Mouse (Mus musculus): ENCODE results near the gene Cd248.

The Cd248 gene

DNA sequence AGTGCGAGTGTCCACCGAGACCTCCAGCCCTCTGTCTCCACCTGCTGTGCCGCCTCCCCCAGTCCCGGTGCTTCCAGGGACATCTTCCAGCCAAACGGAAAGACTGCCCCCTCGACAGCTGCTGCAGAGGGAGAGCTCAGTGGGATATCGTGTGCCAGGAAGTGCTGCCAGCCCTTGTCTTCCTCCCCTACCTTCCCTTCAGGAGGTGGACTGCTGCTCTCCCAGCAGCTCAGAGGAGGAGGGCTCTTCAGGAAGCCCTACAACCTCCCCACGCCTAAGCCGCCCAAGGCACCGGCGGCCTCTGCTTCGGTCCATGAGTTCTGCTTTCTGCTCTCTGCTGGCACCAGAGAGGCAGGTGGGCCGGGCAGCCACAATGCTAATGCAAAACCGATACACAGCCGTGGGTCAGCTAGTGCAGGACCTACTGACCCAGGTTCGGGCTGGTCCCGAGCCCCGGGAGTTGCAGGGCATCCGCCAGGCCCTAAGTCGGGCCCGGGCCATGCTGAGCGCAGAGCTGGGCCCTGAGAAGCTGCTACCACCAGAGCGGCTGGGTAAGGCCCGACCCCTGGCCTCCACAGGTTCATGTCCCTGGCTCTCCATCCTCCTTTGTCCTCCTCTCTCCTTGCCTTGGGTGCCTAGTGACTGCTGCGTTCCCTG, 15.6 kb upstream of the Cd248 start:
- no peak for DNase-seq (ENCODE audit: low read depth, low spot score)

DNA sequence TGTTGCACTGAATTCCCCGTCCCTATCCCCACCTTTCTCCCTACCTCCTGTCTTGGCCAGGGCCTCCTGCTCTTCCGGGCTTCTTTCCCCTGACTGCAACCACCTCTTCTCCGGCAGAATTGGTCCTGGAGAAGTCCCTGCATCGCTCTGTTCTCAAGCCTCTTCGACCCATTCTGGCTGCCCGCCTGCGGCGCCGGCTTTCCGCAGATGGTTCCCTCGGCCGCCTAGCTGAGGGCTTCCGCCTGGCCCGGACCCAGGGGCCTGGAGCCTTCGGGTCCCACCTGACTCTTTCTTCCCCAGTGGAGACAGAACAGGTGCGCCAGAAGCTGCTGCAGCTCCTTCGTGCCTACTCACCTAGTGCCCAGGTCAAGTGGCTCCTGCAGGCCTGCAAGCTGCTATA, 15.0 kb upstream of the Cd248 start:
- no peak for DNase-seq (ENCODE audit: low read depth, low spot score)

DNA sequence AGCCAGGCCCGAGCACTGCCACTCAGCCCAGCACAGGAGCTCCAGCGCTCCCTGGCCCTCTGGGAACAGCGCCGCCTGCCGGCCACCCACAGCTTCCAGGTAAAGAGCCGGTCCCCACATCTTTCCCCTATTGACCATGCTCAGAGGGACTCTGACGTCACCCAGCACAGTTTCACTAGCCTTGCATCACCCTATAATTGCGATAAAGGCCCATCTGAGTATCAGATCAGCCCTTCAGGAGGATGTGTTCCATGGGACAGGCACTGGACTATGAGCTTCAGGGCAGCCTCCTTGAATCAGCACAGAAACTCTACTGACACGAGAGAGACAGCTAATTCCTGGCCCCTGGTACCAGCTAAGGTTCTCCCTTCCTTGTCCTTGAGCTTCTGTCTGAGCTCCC, 14.0 kb upstream of the Cd248 start:
- no peak for DNase-seq (ENCODE audit: low read depth, low spot score)

DNA sequence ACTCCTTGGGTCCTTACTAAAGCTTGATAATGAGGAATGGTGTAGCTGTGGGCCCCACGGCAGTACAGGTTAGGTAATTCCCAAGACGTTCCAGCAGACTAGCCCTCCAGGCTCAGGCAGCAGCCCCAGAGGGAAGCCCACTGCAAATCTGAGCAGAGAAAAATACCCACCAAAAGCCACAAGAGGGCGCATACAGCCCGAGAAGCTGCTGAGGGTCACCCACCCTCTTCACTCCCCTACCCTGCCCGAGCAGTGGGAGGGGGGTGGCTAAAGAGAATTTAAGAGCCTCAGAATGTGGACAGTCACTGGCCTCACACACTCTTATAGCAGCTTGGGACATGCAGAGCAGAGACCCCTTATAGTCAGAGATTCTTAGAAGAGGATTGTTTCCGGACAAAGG, 11.6 kb upstream of the Cd248 start:
- no peak for DNase-seq (ENCODE audit: low read depth, low spot score)

DNA sequence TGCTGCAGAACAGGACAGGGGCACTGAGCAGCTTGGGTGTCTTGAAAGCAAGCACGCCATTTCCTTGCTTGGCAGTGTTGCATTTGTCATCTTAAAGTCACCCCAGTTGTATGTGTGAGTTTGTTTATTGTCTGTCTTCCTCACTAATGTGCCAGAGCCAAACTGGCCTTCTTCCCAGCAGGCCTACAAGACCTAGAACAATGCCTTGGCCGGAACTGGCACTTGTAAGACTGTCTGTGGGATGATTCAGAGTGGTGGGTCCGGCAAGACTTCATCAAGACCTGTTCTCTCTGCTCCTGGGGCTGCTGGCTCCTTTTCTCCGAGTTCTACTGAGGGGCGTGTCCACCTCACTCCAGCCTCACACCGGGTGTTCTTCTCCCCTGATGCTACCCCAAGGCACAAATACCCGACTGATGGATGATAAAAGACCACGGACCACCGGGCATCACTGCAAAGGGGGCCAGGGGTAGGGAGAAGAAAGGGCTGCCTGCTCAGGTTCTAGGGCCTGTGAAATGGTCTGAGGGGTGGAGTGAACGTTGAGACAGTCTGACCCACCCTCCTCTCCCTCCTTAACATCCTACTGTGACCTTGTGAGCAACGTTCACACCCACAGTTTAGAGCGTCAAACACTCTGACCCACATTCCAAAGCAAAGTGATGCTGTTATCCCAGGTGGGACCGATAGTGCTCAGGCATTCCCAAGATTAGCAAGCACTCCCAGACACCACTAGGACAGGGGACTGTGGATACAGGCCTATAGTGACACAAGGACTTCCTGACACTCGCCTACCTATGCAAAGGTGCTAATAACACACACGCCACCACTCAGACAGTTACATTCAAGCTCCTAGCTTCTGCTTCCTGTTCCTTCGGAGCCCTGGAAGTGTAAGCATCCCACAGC, 9.8 kb upstream of the Cd248 start:
- DNase-seq (ENCODE audit: low read depth, low spot score) = no peak

DNA sequence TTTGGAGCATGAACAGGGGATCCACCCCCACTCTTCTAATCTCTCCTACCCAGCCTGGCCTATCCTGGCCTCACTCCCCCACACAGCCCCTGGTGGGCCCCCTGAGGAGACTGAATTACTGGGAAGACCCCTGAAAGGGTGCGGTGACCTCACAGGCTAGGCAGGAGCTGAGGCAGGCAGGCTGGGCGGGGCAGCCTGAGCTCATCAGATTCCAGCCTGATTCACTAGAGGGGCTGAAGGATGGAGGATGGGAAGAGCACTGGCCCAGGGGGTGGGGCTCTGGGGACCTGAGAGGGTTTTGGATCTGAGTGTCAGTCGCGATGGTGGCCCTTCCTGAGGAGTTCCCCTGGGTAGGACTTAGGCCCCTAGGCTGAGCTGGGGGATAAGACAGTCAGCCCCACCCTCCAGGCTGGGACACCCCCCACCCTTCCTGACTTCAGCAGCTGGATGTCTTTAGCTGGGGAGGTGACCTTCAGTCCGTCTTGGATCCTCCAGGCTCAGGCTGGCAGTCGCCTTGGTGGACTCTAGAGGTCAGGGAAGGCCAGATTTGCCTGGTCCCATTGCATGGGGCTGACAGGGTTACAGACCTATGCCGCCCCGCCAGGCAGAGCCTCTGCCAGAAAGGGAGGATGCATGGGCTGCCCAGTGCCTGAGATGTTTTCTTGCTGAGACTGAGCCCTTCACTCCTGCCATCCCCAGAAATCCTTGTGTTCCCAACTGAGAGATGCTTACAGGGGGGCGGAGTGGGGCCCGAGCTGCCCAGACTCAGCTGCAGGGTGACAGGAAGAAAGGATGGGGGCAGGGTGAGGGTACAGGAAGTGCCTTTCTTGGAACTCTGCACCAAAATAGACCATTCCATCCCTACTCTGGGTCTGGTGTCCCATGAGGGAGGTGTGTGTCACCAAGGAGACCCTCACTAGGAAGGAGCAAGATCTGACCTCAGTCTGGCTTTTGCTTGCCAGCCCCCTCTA, 8.8 kb upstream of the Cd248 start:
- DNase-seq (ENCODE audit: low read depth, low spot score) = no peak

DNA sequence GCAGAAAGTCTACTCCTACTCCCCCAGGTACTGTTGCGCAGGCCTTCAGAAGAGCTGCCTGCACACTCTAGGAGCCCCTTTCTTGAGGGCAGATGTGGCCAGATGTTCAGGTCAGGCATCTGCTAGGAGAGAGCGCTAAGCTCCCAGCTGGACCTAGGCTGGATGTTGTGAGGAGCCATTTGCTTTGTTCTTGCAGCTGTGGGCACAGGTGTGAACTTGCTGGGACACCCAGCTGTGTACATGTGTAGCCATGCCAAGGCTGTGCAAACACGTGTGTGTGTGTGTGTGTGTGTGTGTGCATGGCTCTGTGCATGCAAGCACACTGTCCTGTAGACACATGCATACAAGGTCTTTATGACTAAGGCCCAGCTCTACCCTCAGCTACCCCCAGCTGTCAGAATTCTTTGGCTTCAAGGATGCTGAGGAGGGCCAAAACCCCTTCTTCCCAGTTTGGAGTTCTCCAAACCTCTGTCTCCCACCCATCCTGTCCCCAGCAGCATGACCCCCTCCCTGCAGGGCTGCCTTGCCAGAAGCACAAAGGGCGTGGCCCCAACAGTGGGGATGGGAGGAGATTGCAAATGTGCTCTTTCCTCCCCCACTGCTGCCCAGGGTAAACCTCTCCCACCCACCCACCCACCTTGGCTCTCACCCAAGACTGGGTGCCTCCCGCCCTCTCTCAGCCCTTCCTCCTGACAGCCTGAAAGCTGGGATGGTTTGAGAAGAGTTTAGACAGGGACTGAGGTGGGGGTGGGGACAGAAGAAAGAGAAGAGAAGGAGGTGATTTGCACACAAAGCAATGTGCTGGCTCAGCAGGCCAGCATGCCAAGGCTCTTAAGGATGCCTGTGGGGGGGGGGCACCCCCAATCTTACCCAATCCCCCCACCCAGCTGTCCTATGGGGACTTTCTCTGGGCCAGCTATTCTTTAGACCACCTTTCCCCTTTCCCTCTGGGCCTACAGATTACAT, 7.2 kb upstream of the Cd248 start:
- no peak for DNase-seq (ENCODE audit: low read depth, low spot score)

DNA sequence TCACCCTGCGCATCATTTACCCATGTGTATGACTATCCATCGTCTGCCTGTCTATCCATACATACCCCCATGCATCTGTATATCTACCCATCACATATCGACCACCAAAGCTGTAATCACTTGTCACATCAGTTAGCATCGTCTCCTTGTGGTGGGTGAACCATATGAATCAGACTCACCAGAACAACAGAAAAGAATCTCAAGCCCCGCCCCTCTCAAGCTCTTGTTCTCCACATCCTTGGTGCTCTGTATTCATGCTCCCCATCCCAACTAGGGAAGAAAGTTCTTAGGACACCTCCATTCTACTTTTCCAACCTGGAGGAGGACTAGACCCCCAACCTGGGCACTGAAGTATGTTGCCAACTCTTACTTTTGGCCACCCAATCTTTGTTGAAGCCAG, 5.8 kb upstream of the Cd248 start:
- DNase-seq (ENCODE audit: low read depth, low spot score) = no peak

DNA sequence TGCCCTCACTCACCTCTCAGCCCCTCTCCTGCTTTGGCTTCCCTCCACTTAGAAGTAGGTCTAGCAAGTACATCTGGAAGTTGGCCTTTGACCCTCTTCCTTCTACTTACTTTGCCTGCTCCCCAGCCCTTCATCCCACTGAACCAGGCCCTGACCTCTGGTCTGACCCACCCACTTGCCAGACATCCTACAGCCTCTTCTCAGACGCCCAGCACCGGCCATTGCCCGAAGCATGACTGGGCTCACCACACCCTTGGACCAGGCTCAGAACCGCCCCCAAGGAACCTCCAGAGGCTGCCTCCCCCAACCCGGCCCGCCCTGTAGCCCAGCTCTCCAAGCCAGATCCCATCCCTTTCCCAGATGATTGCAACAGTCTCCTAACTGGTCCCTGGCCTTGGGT, 5.4 kb upstream of the Cd248 start:
- DNase-seq (ENCODE audit: low read depth, low spot score) = peak; percentile 73

DNA sequence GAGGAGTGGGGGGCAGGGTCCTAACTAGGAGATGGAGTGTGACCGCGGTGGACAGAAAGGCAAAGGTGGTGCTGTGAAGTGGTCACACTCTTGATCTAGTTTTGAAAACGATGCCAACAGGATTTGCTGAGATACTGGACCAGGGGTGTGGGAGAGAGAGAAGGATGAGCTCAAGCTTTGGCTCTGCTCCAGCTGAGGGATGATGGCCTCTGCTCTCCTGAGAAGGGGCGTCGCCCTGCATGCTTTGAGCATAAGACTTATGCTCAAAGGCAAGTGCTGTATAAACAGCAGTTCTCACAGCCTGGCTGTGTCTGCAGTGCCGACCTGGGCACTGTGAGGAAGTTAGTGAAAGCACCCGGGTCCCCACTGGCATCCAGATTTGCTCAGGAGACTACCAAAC, 2.8 kb upstream of the Cd248 start:
- peak; percentile 83 for DNase-seq (ENCODE audit: low read depth, low spot score)

DNA sequence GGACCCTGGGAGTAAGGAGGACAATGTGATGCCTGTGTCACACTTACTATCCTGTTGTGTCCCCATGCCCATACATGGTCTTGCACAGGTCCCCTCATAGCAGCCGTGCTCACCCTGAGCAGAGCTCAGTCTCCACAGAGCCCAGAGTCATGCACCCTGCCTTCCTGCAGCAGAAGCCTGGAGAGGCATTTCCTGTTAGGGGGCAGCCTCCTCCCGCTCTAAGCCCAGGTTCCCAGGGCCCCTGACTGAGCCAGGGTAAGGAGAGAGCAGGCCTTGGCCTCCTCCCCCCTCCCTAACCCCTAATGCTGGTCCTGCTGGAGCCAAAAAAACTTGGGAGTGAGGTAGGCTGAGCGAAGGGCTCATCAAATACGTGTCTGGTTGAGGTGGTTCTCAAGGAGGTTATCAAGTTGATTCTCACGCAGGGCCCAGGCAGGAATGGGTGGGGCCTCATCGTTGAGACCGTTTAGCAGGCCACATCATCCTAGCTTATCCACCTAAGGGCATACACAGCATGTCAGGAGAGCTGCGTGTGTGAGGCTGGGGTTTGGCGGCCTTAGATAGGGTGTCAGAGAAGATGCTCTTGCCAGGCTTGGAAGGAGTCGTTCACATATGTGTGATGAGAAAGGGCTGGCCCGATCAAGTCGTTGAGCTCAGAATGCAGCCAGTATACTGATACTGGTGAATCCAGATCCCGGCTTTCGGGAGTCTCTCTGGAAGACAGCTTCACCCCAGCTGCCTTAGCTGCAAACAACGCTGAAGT, 658 bp upstream of the Cd248 start:
- no peak for DNase-seq (ENCODE audit: low read depth, low spot score)

DNA sequence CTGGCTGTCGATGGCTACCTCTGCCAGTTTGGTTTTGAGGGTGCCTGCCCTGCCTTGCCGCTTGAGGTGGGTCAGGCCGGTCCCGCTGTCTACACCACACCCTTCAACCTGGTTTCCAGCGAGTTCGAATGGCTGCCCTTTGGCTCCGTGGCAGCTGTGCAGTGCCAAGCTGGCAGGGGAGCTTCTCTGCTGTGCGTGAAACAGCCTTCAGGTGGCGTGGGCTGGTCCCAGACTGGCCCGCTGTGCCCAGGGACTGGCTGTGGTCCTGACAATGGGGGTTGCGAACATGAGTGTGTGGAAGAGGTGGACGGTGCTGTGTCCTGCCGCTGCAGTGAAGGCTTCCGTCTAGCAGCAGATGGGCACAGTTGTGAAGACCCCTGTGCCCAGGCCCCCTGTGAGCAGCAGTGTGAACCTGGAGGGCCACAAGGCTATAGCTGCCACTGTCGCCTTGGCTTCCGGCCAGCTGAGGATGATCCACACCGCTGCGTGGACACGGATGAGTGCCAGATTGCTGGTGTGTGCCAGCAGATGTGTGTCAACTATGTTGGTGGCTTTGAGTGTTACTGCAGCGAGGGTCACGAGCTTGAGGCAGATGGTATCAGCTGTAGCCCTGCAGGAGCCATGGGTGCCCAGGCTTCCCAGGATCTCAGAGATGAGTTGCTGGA, 824 bp downstream of the Cd248 start:
- no peak for DNase-seq (ENCODE audit: low read depth, low spot score)

DNA sequence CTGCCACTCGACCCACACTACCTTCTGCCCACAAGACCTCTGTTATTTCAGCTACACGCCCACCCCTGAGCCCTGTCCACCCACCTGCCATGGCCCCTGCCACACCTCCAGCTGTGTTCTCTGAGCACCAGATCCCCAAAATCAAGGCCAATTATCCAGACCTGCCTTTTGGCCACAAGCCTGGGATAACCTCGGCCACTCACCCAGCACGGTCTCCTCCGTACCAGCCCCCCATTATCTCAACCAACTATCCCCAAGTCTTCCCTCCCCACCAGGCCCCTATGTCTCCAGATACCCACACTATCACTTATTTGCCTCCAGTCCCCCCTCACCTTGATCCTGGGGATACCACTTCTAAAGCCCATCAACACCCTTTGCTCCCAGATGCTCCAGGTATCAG, 1.6 kb downstream of the Cd248 start:
- no peak for DNase-seq (ENCODE audit: low read depth, low spot score)

DNA sequence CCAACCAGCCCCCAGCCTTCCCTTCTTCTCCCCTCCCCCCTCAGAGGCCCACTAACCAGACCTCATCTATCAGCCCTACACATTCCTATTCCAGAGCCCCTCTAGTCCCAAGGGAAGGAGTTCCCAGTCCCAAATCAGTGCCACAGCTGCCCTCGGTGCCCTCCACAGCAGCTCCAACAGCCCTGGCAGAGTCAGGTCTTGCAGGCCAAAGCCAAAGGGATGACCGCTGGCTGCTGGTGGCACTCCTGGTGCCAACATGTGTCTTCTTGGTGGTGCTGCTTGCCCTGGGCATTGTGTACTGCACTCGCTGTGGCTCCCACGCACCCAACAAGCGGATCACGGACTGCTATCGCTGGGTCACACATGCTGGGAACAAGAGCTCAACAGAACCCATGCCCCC, 2.1 kb downstream of the Cd248 start:
- no peak for DNase-seq (ENCODE audit: low read depth, low spot score)

DNA sequence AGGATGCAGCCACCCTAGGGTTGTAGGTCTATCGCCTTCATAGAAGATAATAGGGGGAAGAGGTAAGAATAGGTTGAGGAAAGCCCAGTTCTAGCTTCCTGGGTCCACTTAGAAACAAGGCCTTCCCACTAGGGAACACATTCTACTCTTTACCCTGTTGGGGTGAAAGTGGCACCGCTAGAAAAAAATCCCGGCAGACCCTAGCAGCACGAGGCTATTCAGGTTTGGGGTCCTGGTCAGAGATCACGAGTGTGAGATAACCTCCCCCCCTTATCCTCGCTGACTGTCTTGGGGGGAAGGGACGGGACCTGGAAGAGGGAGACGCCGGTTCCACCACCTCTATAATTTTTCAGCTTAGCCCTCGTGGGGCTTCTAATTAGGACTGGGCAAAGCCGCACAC, 3.2 kb downstream of the Cd248 start:
- no peak for DNase-seq (ENCODE audit: low read depth, low spot score)

DNA sequence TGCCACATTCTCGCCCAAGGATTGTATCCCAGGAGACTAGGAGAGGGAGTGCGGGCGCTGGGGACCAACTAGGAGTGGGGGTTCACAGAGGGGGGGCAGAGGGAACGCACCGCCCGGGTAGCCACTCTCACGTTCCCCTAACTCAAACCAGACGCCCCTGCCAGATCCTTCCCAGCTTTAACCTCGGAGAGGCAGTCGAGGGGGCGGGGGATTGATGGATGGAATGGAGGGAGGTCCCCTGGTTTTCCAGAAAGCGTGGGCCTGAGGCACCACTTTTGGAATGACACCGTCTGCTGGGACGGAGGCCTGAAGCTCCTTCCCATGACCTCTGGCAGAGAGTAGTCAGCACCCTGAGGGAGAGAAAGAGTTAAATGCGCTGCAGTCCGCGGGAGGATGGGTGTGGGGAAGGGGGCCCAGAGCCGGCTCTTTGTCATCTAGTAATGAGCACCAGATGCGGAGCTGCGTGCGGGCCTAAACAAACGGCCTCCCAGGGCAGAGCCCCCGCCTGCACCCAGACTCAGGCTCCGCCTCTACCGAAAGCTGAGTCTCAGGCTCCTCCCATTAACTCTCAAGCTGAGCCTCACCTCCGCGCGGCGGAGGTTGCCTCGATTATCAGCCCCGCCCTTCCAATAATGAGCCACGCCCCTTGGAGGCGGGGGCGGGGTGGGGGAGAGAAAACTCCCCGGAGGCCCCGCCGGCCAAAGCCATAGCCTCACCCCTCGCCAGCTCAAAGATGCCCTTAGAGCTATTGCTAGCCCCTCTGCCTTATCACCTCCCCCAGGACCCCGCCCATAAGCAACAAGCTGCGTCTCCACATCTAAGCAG, 3.9 kb downstream of the Cd248 start:
- DNase-seq (ENCODE audit: low read depth, low spot score) = peak; percentile 77

DNA sequence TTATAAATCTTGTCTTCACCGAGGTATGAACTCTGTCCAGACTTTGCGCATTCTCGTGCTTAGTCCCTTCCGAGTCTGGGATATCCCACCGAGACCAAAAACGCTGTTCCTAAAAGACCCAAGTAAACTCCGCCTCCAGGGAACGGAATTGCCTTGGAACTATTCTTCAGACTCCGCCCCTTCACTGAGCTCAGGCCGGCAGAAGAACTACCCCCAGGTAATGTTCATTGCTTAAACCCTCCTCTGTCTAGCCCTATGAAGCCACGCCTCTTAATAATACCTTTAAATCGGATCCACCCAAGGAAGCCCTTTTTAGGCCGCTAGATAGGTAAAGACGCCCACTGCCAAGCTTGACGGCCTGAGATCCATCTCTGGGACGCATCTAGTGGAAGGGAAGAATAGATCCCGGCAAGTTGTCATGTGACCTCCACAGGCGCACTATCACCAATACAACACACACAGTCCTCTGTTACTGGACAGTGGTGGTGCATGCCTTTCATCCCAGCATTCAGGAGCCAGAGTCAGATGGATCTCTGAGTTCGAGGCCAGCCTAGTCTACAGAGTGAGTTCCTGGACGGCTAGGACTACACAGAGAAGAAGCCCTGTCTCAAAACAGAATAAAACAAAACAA, 4.6 kb downstream of the Cd248 start:
- no peak for DNase-seq (ENCODE audit: low read depth, low spot score)

DNA sequence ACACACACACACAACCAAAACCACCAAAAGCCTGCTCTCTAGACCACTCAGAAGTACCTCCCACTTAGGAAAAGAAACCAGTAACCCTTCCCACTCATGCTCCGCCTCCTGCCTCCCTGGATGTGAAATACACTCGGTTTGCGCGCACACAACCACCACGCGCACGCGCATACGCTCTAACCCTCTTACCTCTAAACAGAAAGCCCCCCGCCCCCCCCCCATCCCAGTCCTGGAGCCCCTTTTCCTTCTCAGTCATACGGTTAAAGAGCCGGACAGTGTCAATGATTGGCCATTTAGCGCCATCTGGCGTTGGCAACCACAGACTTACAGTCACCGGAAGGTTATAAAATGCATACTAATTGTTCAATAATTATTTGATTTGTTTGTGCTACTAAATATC, 5.2 kb downstream of the Cd248 start:
- no peak for DNase-seq (ENCODE audit: low read depth, low spot score)
